In the genomic region with DNA sequence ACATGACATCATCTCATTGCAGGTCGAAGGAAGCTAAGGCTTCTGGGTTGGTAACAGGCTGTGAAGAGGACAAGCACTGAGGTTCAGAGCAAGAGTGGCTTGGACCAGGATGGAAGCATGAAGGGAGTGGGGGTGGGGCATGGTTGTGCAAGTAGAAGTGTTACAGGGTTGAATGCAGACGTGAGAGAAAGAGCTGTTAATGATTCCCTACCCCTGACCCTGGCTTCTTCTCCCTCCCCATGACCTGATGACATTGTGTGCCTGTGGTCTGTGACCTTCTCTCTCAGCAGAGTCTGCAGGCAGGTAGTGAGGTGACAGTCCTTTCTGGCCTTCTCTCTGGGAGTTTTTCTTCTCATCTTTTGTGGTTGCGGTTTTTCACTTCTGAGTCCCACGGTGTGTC, we compare ENCODE assay signal across 18 mouse cellular contexts. TPM values are rescaled to one million over a fixed set of nuclear protein-coding genes. Genes with fewer than 3 reads are reported as not detected.
DNase-seq lines count a peak whose midpoint lies in the region; ATAC-seq and TF ChIP-seq lines count a peak whose summit lies in the region.
"Had no signal": no experiment of that assay in that cellular context is flagged by ENCODE, and none has a peak within 500 bp of the region (broad histone marks: within the 10 kb centered on the region; RNA-seq: fewer than 3 reads in every experiment).

No protein-coding gene starts in this region.

- H3K4me3 ChIP-seq in stomach, embryonic 15.5 days (replicated peaks) = no peak overlapping the region
- H3K4me3 ChIP-seq in stomach, postnatal 0 days (ENCODE audit: low read depth, low read length) = no peak overlapping the region
- no peak overlapping the region for H3K4me3 ChIP-seq in liver, embryonic 11.5 days (ENCODE audit: low read depth, low read length)
- H3K4me3 ChIP-seq in liver, embryonic 15.5 days (replicated peaks) = no peak overlapping the region
- H3K4me3 ChIP-seq in left cerebral cortex, adult 2 months = no peak overlapping the region
- H3K4me3 ChIP-seq in hindbrain, embryonic 16.5 days (ENCODE audit: low read length) = no peak overlapping the region
- H3K4me3 ChIP-seq: embryonic facial prominence, embryonic 12.5 days; forebrain, embryonic 15.5 days; heart, embryonic 12.5 days; hindbrain, embryonic 10.5 days had no signal

- no peak for TF ChIP-seq EP300 in stomach, postnatal 0 days (optimal IDR thresholded peaks at IDR 0.05)

- peak; percentile 31; the same call in 1 of the 2 replicates for ATAC-seq in stomach, embryonic 15.5 days (ENCODE audit: insufficient read depth, low FRiP score, low read depth)
- ATAC-seq in stomach, postnatal 0 days (ENCODE audit: low FRiP score, low TSS enrichment) = no peak
- ATAC-seq in liver, embryonic 11.5 days (replicated peaks; ENCODE audit: low FRiP score) = peak; percentile 71
- ATAC-seq in liver, embryonic 15.5 days (ENCODE audit: insufficient read depth) = peak; percentile 88
- ATAC-seq in hindbrain, embryonic 16.5 days = no peak
- ATAC-seq: forebrain, embryonic 15.5 days had no signal

- no peaks in the 10 kb centered on the region for H3K4me1 ChIP-seq in stomach, embryonic 15.5 days
- no peaks in the 10 kb centered on the region for H3K4me1 ChIP-seq in stomach, postnatal 0 days (replicated peaks; ENCODE audit: control insufficient read depth, insufficient read depth)
- H3K4me1 ChIP-seq in liver, embryonic 11.5 days (replicated peaks; ENCODE audit: control insufficient read depth, insufficient read depth, low read length) = no peaks in the 10 kb centered on the region
- H3K4me1 ChIP-seq in liver, embryonic 15.5 days (replicated peaks) = no peaks in the 10 kb centered on the region
- no peaks in the 10 kb centered on the region for H3K4me1 ChIP-seq in hindbrain, embryonic 16.5 days (ENCODE audit: control insufficient read depth, insufficient read depth, low read depth, low read length)
- H3K4me1 ChIP-seq: embryonic facial prominence, embryonic 12.5 days; forebrain, embryonic 15.5 days; heart, embryonic 12.5 days; hindbrain, embryonic 10.5 days had no signal

- 75% methylated on average over 4 of the region's 4 CpGs for WGBS in stomach, embryonic 15.5 days
- WGBS in stomach, postnatal 0 days = 73% methylated on average over 4 of the region's 4 CpGs
- 64% methylated on average over 4 of the region's 4 CpGs for WGBS in liver, embryonic 11.5 days
- 56% methylated on average over 4 of the region's 4 CpGs for WGBS in liver, embryonic 15.5 days (ENCODE audit: insufficient replicate concordance)
- 86% methylated on average over 4 of the region's 4 CpGs for WGBS in hindbrain, embryonic 16.5 days

- no peaks in the 10 kb centered on the region for H3K27me3 ChIP-seq in stomach, embryonic 15.5 days (replicated peaks)
- H3K27me3 ChIP-seq in stomach, postnatal 0 days (ENCODE audit: control insufficient read depth, insufficient read depth, low read length) = no peaks in the 10 kb centered on the region
- H3K27me3 ChIP-seq in liver, embryonic 11.5 days (replicated peaks; ENCODE audit: control insufficient read depth, insufficient read depth, low read length) = no peaks in the 10 kb centered on the region
- H3K27me3 ChIP-seq in liver, embryonic 15.5 days = no peaks in the 10 kb centered on the region
- no peaks in the 10 kb centered on the region for H3K27me3 ChIP-seq in hindbrain, embryonic 16.5 days (replicated peaks; ENCODE audit: control insufficient read depth, insufficient read depth, low read length)
- H3K27me3 ChIP-seq: embryonic facial prominence, embryonic 12.5 days had no signal

- no peaks in the 10 kb centered on the region for H3K36me3 ChIP-seq in stomach, embryonic 15.5 days
- no peaks in the 10 kb centered on the region for H3K36me3 ChIP-seq in stomach, postnatal 0 days (ENCODE audit: control insufficient read depth, insufficient read depth, low read length)
- H3K36me3 ChIP-seq in liver, embryonic 11.5 days (ENCODE audit: control insufficient read depth, insufficient read depth, low read length) = no peaks in the 10 kb centered on the region
- no peaks in the 10 kb centered on the region for H3K36me3 ChIP-seq in liver, embryonic 15.5 days (replicated peaks)
- H3K36me3 ChIP-seq in hindbrain, embryonic 16.5 days (ENCODE audit: control insufficient read depth, insufficient read depth, low read length) = no peaks in the 10 kb centered on the region
- H3K36me3 ChIP-seq: embryonic facial prominence, embryonic 12.5 days; forebrain, embryonic 15.5 days; G1E; heart, embryonic 12.5 days; hindbrain, embryonic 10.5 days had no signal

- no peak overlapping the region for H3K4me2 ChIP-seq in stomach, embryonic 15.5 days
- no peak overlapping the region for H3K4me2 ChIP-seq in stomach, postnatal 0 days (replicated peaks; ENCODE audit: low read depth)
- no peak overlapping the region for H3K4me2 ChIP-seq in liver, embryonic 11.5 days
- no peak overlapping the region for H3K4me2 ChIP-seq in liver, embryonic 15.5 days
- H3K4me2 ChIP-seq in hindbrain, embryonic 16.5 days (ENCODE audit: low read length) = no peak overlapping the region
- H3K4me2 ChIP-seq: embryonic facial prominence, embryonic 12.5 days; forebrain, embryonic 15.5 days; heart, embryonic 12.5 days; hindbrain, embryonic 14.5 days had no signal

- H3K9ac ChIP-seq in stomach, embryonic 15.5 days = no peak overlapping the region
- no peak overlapping the region for H3K9ac ChIP-seq in stomach, postnatal 0 days (ENCODE audit: low read length)
- H3K9ac ChIP-seq in liver, embryonic 11.5 days (ENCODE audit: low read depth, low read length) = no peak overlapping the region
- H3K9ac ChIP-seq in liver, embryonic 15.5 days = no peak overlapping the region
- H3K9ac ChIP-seq in hindbrain, embryonic 16.5 days (ENCODE audit: low read depth, low read length) = no peak overlapping the region
- H3K9ac ChIP-seq: embryonic facial prominence, embryonic 12.5 days; forebrain, embryonic 15.5 days; heart, embryonic 12.5 days; hindbrain, embryonic 14.5 days had no signal

- no peak overlapping the region for H3K27ac ChIP-seq in stomach, embryonic 15.5 days
- no peak overlapping the region for H3K27ac ChIP-seq in stomach, postnatal 0 days (replicated peaks)
- H3K27ac ChIP-seq in liver, embryonic 11.5 days (ENCODE audit: low read depth, low read length) = no peak overlapping the region
- no peak overlapping the region for H3K27ac ChIP-seq in liver, embryonic 15.5 days (replicated peaks)
- H3K27ac ChIP-seq in left cerebral cortex, adult 2 months = no peak overlapping the region
- no peak overlapping the region for H3K27ac ChIP-seq in hindbrain, embryonic 16.5 days (ENCODE audit: low read depth, low read length)
- H3K27ac ChIP-seq: embryonic facial prominence, embryonic 12.5 days; forebrain, embryonic 15.5 days; hindbrain, embryonic 10.5 days; hindbrain, embryonic 14.5 days had no signal

- intact Hi-C loops in left cerebral cortex, adult 2 months (cut with DNase I) = no loop called here

- DNase-seq in stomach, postnatal 0 days (ENCODE audit: low spot score) = no peak
- DNase-seq in liver, embryonic 11.5 days (ENCODE audit: low spot score) = no peak
- DNase-seq in adrenal gland, postnatal 10 days = no peak
- DNase-seq in left cerebral cortex, adult 2 months (ENCODE audit: extremely low spot score in 1 of 2, low spot score in 2 of 2) = no peak
- DNase-seq: adrenal gland, adult 8-10 months; cerebellum, adult 11-12 months; cerebellum, adult 9-10 months; cerebellum, postnatal 25 days; gastrocnemius, postnatal 10 days had no signal

- H3K9me3 ChIP-seq in stomach, embryonic 15.5 days = no peaks in the 10 kb centered on the region
- no peaks in the 10 kb centered on the region for H3K9me3 ChIP-seq in stomach, postnatal 0 days (ENCODE audit: control insufficient read depth, low read length)
- H3K9me3 ChIP-seq in liver, embryonic 11.5 days (ENCODE audit: control insufficient read depth, low read length) = no peaks in the 10 kb centered on the region
- H3K9me3 ChIP-seq in liver, embryonic 15.5 days (replicated peaks) = no peaks in the 10 kb centered on the region
- no peaks in the 10 kb centered on the region for H3K9me3 ChIP-seq in hindbrain, embryonic 16.5 days (ENCODE audit: control insufficient read depth, low read length)
- H3K9me3 ChIP-seq: embryonic facial prominence, embryonic 12.5 days; forebrain, embryonic 15.5 days; G1E; hindbrain, embryonic 10.5 days had no signal

- no peak for TF ChIP-seq CTCF in stomach, postnatal 0 days (IDR thresholded peaks at IDR 0.05; ENCODE audit: low read depth)
- no peak for TF ChIP-seq CTCF in left cerebral cortex, adult 2 months (IDR thresholded peaks at IDR 0.05)

RNA-seq across cellular contexts. Expression of gene Gpr88, which starts 16.4 kb away (rescaled TPM):
- polyA plus RNA-seq in stomach, embryonic 15.5 days (2015; fragmentation: Nextera tagmentation; extraction: Ambion mirVana) = 2.0 and 2.1 TPM in 2 replicates
- 1.1 and 1.4 TPM in 2 replicates for polyA plus RNA-seq in stomach, postnatal 0 days (2015; fragmentation: Nextera tagmentation; extraction: Ambion mirVana)
- polyA plus RNA-seq in liver, embryonic 11.5 days (2014; fragmentation: Nextera tagmentation; extraction: Ambion mirVana) = 0.34 and 1.0 TPM in 2 replicates
- polyA plus RNA-seq in liver, embryonic 15.5 days (2015; fragmentation: Nextera tagmentation; extraction: Ambion mirVana) = 0.17 and 0.18 TPM in 2 replicates
- total RNA-seq in adrenal gland, postnatal 10 days (2021) = under 1 TPM; 0.55 to 0.75 TPM
- 10 to 100 TPM; 63.5 to 94.5 TPM for total RNA-seq in left cerebral cortex, adult 2 months (2021)
- 4.7 and 6.9 TPM in 2 replicates for polyA plus RNA-seq in hindbrain, embryonic 16.5 days (2015; fragmentation: Nextera tagmentation; extraction: Ambion mirVana)
- polyA plus RNA-seq: G1E; heart, embryonic 12.5 days had no signal

Comparison
In these comparisons a context has a peak if more than half of its experiments do, and no peak if none do; other contexts are left out.
1. ATAC-seq: peak in stomach, embryonic 15.5 days (single experiment), liver, embryonic 11.5 days (single experiment) and liver, embryonic 15.5 days (single experiment); none in stomach, postnatal 0 days (single experiment) and hindbrain, embryonic 16.5 days (single experiment).